Mouse (Mus musculus): ENCODE data around the gene Pgap3. TPM values are rescaled to one million over a fixed set of nuclear protein-coding genes. Genes with fewer than 3 reads are reported as not detected.

The Pgap3 gene
- polyA plus RNA-seq, 1 experiment from 2014 or later, result 9.8 TPM

DNA sequence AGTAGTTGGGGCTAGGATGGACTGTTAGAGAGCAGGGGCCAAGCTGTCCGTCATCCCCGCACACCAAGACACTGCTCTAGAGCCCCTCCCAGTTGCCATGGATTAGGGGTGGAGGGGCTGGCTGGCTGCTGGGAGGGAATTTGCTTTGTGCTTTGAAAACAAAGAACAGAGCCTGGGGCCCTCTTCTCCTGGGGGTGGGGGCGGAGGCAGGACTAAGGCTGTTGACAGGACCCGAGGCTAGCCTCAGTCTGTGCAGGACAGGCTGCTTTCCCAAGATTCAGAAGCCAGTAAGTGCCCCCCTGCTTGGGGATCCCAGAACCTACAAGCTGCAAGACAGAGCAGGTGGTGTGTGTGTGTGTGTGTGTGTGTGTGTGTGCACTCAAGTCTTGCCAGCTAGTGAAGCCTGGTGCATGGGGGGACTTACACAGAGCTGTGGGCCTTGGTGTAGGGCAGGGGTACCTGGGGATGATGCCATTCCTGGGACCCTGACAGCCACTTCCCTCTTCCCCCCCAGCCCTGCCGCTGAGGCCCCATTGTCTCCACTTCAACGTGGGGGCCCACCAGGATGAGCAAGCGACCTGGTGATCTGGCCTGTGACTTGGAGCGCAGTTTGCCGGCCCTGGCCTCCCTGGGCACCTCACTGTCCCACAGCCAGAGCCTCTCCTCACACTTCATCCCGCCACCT, 28.6 kb downstream of the Pgap3 start:
- Histone ChIP-seq H3K27ac (peak overlapping the region; percentile 88), H3K36me3 (peaks cover 34% of the 10 kb centered on the region), H3K4me3 (peak overlapping the region; percentile 38), H3K27me3 (ENCODE audit: insufficient read depth, poor library complexity, severe bottlenecking) (no peaks in the 10 kb centered on the region), H3K4me1 (replicated peaks) (peaks cover 44% of the 10 kb centered on the region), H3K9me3 (no peaks in the 10 kb centered on the region)
- WGBS, result 23% methylated on average over 10 of the region's 10 CpGs
- DNase-seq (ENCODE audit: low spot score), result peak; percentile 72

DNA sequence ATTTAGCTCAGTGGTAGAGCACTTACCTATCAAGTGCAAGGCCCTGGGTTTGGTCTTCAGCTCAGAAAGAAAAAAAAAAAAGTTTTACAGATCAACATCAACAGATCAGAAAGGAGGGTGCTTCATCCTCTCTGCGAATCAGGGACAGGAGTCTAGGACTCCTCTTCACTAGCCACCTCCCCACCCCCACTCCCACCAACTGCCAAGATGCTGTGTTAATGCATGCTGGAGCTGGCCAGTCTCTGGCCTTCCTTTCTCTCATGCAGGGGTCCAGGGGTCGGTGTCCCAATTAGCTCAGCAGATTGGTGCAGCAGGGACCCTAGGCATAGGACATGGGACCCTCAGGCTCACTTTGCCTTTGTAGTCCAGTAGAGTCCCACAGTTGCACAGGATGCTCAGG, 29.7 kb downstream of the Pgap3 start:
- H3K27ac ChIP-seq, result peak overlapping the region; percentile 88

DNA sequence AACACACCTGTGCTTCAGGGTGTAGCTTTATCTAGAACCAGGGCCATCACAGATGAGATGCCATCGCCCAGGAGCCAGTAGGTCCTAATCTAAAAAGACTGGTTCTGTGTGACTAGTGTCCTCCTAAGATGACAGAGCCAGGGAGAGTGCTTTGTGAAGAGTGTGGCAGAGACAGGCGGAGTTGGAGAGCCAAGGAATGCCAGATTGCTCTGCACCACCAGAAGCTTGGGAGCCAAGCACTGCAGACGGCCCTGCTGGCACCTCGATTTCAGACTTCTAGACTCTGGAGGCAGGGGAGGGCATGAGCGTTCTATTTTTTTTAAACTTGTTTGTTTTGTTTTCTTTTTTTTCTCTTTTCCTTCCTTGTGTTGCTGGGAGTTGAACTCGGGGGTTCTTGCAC, 31.0 kb downstream of the Pgap3 start:
- no peaks in the 10 kb centered on the region for H3K9me3 ChIP-seq
- no peak overlapping the region for H3K27ac ChIP-seq
- peaks cover 35% of the 10 kb centered on the region for H3K4me1 ChIP-seq (replicated peaks)
- H3K27me3 ChIP-seq (ENCODE audit: insufficient read depth, poor library complexity, severe bottlenecking), result no peaks in the 10 kb centered on the region
- H3K4me3 ChIP-seq, result no peak overlapping the region
- 80% methylated on average over 6 of the region's 6 CpGs for WGBS
- no peak for DNase-seq (ENCODE audit: low spot score)
- peaks cover 16% of the 10 kb centered on the region for H3K36me3 ChIP-seq

More for the DNA sequence above, 29.7 kb downstream of the Pgap3 start:
- Histone ChIP-seq H3K4me1 (replicated peaks) (peaks cover 44% of the 10 kb centered on the region), H3K9me3 (no peaks in the 10 kb centered on the region), H3K4me3 (no peak overlapping the region), H3K27me3 (ENCODE audit: insufficient read depth, poor library complexity, severe bottlenecking) (no peaks in the 10 kb centered on the region), H3K36me3 (peaks cover 28% of the 10 kb centered on the region)
- 79% methylated on average over 2 of the region's 2 CpGs for WGBS
- DNase-seq (ENCODE audit: low spot score), result no peak

DNA sequence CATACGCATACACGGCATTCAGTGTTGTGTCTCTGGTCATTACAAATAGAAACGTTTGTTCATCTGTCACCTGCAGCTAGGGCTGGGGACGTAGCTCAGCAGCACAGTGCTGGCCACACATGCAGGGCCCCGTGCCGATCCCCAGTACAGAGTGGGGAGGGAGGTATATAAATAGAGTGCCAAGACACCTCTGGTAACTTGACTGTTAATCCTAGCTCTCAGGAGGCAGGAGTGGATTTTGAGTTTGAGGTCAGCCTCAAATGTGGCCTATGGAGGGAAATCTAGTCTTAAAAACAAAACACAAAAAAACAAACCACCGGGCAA, 32.5 kb downstream of the Pgap3 start:
- DNase-seq (ENCODE audit: low spot score), result no peak
- H3K4me1 ChIP-seq (replicated peaks), result peaks cover 32% of the 10 kb centered on the region
- H3K27ac ChIP-seq, result no peak overlapping the region
- H3K9me3 ChIP-seq, result no peaks in the 10 kb centered on the region
- no peak overlapping the region for H3K4me3 ChIP-seq
- no peaks in the 10 kb centered on the region for H3K27me3 ChIP-seq (ENCODE audit: insufficient read depth, poor library complexity, severe bottlenecking)
- WGBS, result 90% methylated on average over 7 of the region's 7 CpGs
- peaks cover 13% of the 10 kb centered on the region; the same call in 1 of the 2 replicates for H3K36me3 ChIP-seq

DNA sequence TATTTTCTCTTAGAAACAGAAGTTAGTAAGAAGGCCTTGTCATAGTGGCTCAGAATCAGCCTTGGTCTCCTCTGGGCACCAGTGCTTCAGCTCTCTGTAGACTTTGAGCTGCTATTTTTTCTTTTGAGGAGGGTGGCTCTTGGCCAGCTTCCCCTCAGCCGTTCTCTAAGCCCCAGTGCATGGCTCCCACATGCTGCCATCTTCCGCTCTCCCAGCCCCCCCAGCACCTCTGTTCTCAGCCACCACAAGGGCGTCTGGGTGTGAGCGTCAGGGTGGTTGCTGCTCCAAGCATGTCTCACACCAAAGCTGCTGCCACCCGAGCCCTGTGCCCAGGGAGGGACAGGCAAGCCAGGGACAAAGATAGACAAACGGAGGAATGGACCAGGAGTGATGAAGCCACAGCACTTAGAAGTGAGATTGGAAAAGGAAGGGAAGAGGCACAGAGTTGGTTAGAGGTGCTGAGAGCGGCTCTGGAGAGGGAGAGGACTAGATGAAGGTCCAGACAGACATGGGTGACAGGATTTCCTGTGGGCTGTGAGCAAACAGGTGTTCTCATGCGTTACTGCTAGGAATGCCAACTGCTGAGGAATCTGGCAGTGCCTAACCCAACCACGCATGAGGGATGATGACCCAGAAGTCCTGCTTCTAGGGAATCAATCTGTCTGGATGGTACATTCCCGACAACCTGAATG, 33.0 kb downstream of the Pgap3 start:
- WGBS, result 84% methylated on average over 10 of the region's 10 CpGs
- Histone ChIP-seq H3K36me3 (peaks cover 13% of the 10 kb centered on the region; the same call in 1 of the 2 replicates), H3K4me3 (no peak overlapping the region), H3K4me1 (replicated peaks) (peaks cover 32% of the 10 kb centered on the region), H3K9me3 (no peaks in the 10 kb centered on the region), H3K27me3 (ENCODE audit: insufficient read depth, poor library complexity, severe bottlenecking) (no peaks in the 10 kb centered on the region), H3K27ac (no peak overlapping the region)
- DNase-seq (ENCODE audit: low spot score), result no peak

DNA sequence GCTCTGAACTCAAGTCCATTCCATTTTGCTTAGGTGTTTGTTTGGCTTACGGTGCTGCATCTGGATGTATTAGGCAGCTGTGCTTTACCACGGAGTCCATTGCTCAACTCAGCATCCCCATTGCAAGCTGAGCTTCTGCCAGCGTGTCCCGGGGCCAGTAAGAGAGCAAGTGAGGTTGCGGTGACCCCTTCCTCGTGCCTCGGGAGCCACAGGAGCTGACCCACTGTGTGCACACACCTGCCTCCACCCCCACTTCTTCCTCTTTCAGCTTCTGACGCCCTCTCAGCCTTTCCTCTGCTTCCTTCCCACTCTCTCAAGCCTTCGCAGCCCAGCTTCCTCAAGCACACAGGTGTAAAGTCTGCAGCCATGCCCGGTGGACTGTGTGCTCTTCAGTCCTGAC, 34.0 kb downstream of the Pgap3 start:
- Histone ChIP-seq H3K27ac (no peak overlapping the region), H3K27me3 (ENCODE audit: insufficient read depth, poor library complexity, severe bottlenecking) (no peaks in the 10 kb centered on the region), H3K9me3 (no peaks in the 10 kb centered on the region), H3K4me1 (replicated peaks) (peaks cover 32% of the 10 kb centered on the region), H3K36me3 (peaks cover 13% of the 10 kb centered on the region; the same call in 1 of the 2 replicates), H3K4me3 (no peak overlapping the region)
- no peak for DNase-seq (ENCODE audit: low spot score)
- 80% methylated on average over 10 of the region's 10 CpGs for WGBS

DNA sequence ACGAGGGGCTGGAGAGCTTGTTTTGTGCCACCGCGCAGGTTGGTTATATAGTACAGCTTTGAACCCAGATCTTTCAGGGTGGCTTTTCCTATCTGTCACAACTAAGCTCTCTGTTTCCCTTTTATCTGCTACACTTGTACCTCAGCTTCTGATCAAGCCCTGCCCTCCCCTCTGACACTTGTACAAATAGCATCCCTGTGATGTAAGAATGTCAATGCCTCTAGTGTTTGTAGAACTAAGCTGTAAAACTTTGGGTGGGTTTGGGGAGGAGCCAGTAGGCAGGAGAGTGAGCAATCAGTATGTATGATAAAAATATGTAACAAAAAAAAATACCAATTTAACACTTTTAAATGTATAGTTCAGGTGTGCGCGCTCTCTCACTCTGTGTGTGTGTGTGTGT, 35.9 kb downstream of the Pgap3 start:
- Histone ChIP-seq H3K4me1 (replicated peaks) (peaks cover 34% of the 10 kb centered on the region), H3K27me3 (ENCODE audit: insufficient read depth, poor library complexity, severe bottlenecking) (no peaks in the 10 kb centered on the region), H3K4me3 (no peak overlapping the region), H3K27ac (no peak overlapping the region), H3K36me3 (peaks cover 13% of the 10 kb centered on the region; the same call in 1 of the 2 replicates), H3K9me3 (no peaks in the 10 kb centered on the region)
- 96% methylated on average over 5 of the region's 5 CpGs for WGBS
- no peak for DNase-seq (ENCODE audit: low spot score)

DNA sequence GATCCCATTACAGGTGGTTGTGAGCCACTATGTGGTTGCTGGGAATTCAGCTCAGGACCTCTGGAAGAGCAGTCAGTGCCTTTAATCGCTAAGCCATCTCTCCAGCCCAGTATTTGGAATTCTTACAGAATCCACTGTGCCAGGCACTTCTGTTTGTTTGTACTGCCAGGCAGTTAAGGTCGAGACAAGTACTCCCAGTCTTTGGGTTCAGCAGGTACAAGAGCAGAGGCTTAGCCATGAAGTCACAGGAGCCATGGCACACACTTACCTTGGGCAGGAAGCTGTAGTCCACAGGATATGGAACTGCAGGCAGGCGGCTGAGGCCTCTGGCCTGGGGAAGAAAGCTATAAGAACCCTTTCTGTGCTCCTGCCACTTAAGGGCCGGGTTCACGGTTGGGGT, 36.5 kb downstream of the Pgap3 start:
- Histone ChIP-seq H3K27me3 (ENCODE audit: insufficient read depth, poor library complexity, severe bottlenecking) (no peaks in the 10 kb centered on the region), H3K9me3 (no peaks in the 10 kb centered on the region), H3K36me3 (peaks cover 13% of the 10 kb centered on the region; the same call in 1 of the 2 replicates), H3K27ac (no peak overlapping the region), H3K4me3 (no peak overlapping the region), H3K4me1 (replicated peaks) (peaks cover 40% of the 10 kb centered on the region)
- 87% methylated on average over 5 of the region's 5 CpGs for WGBS
- DNase-seq (ENCODE audit: low spot score), result no peak

DNA sequence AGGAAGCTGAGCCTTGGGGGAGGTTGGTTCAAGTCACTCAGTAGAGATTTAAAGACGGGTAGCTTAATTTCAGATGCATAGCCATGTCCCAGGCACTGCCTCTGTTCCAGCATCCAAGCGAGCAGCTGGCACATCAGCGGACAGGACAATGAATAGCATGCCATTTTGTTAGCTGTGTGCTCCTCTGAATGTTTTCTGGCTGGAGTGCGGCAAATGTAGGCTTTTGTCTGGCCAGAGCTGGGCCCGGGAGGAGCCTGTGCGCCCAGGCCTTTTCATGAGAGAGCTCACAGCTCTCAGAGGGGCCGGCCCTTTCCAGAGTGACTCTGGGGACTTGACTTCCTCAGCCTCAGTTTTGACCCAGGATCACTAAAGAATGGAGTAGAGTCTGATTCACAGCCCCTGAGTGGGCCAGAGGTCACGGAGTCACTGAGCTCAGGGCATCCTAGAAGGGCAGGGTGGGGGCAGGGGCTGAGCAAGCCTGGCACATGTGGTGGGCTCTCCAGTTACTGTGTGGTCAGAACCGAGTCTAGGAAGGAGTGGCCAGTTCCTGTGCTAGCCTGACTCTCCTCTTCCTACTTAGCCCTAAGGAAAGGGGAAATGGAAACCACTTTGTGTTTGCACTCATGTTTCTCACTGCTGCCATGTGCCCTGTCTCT, 39.3 kb downstream of the Pgap3 start:
- Histone ChIP-seq H3K27me3 (ENCODE audit: insufficient read depth, poor library complexity, severe bottlenecking) (peaks cover 13% of the 10 kb centered on the region; the same call in 1 of the 2 replicates), H3K36me3 (peaks cover 7% of the 10 kb centered on the region; the same call in 1 of the 2 replicates), H3K4me3 (peak overlapping the region; percentile 86), H3K9me3 (no peaks in the 10 kb centered on the region), H3K4me1 (replicated peaks) (peaks cover 55% of the 10 kb centered on the region), H3K27ac (peak overlapping the region; percentile 88)
- DNase-seq (ENCODE audit: low spot score), result peak; percentile 67
- WGBS, result 24% methylated on average over 9 of the region's 9 CpGs

DNA sequence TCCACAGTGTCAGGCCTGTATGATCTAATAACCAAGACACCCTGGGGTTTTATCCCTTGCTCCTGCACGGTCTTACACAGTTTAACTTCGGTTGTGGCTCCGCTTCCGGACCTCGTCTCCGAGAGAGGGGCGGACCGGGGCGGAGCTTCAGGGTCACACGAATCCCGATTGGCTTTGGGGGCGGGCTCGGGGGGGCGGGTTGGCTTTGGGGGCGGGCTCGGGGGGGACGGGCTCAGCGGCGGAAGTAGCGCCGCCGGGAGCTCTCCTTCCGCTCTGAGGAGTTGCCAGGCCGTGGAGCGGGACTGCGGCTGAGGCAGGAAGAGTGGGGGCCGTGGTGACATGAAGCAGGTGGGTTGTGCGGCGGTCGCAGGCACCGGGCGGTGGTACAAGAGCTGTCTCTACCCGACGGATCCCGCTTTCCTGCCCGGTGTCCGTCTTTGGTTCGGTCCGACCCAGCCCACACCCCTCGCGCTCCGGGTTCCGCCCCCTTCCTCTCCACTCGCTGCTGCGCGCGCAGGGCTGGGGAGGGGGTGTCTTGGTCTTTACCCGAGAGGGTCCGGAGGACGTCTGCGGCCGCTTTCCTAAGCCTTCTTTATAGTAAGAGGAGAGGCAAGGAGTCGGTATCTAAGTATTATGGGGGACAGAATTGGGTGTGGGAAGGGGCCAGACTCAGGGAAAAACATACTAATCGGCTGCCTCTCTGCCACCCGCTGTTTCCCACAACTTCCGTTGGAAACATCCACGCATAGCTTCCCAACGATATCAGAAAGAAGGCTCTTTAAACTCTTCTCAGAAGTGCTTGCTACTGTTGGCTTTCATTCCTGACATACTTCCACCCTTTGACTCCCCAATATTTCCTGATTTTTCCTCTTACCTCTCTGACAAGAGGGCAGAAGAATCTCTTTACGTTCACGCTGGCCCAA, 41.9 kb downstream of the Pgap3 start, which contains the start of gene Stard3:
Stard3 (plus strand) TSS at position 208 of the 923 bp plus-strand sequence.
- Histone ChIP-seq H3K36me3 (no peaks in the 10 kb centered on the region), H3K27ac (peak within 1 kb of the TSS; percentile 94), H3K4me3 (peak within 1 kb of the TSS; percentile 86), H3K4me1 (replicated peaks) (peaks cover 75% of the 10 kb centered on the region), H3K9me3 (no peaks in the 10 kb centered on the region), H3K27me3 (ENCODE audit: insufficient read depth, poor library complexity, severe bottlenecking) (peaks cover 38% of the 10 kb centered on the region)
- WGBS, result under 1% methylated on average over 60 of the region's 60 CpGs
- peak; percentile 92 for DNase-seq (ENCODE audit: low spot score)

DNA sequence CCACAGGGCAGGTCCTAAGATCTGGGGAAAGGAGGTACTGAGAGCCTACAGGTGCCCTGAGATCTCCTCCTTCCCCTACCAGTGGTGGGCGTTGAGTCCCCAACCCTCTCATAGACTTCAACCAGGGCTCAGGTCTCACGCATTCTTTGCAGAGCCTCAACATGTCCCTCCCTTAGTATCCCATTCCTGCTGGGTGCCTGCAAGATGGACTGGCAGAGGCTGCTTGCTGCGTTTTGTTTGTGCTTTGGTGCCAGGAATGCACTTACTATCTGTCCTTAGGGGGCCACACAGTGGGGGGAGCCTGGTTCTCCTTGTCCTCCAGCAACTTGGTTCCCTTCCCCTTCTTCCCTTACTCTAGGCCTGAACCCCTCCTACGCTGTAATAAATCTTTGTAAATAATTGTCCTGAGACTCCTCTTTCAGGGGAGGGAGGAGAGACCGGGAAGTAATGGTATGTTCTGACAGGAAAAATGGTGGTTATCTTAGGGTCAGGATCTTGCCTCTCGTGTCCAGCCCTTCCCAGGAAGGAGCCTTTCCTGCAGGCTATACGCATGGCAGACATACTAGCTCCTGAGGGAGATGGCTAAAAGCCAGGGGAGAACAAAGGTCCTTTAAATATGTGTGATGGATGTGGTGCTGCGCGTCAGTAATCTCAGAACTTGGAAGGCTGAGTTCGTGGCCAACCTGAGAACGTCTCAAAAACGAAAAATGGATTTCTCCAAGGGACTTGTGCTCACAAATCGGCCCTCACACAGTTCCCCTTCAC, 42.7 kb downstream of the Pgap3 start:
- Histone ChIP-seq H3K27ac (peak overlapping the region; percentile 94), H3K9me3 (no peaks in the 10 kb centered on the region), H3K4me1 (replicated peaks) (peaks cover 73% of the 10 kb centered on the region), H3K36me3 (no peaks in the 10 kb centered on the region), H3K4me3 (peak overlapping the region; percentile 86), H3K27me3 (ENCODE audit: insufficient read depth, poor library complexity, severe bottlenecking) (peaks cover 47% of the 10 kb centered on the region)
- 9% methylated on average over 13 of the region's 13 CpGs for WGBS
- DNase-seq (ENCODE audit: low spot score), result peak; percentile 5
